Mouse (Mus musculus) liver, postnatal 0 days (tissue): ENCODE measurements around the gene Tubb2a.

ENCODE experiments used
- CTCF ChIP-seq: sonication (generic); IDR thresholded peaks from 2 replicates; pipeline ENCODE4 v1.5.1; 2016; ENCODE audit warnings: antibody characterized with exemption, low read depth
- EP300 ChIP-seq: IDR thresholded peaks from 2 replicates; pipeline ENCODE4 v1.6.1; 2016; ENCODE audit warnings: antibody characterized with exemption, low read depth, mild to moderate bottlenecking

DNA sequence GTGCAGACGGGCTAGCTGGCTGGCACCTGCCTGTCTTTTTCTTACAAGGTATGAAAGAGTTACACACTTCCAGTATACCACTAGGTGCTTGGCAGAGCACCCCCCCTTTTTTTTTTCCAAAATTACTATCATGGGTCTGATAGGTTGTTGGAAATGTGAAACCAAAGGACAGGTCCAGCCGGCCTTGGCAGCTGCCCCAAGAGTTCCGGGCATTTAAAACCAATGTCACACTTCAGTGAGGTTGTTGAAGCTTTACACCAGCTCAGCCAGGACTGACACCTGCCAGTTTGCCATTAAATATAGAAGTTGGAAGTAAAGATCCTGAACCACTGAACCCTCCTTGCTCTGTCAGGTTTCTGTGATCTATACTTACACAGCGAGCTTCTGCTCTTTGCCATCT, 47.9 kb upstream of the Tubb2a start:
- TF ChIP-seq CTCF (no peak), EP300 (no peak)
